Mouse (Mus musculus) erythroblast, embryonic 14.5 days (primary cell): Measurements from ENCODE around the gene Ccdc65.

Source experiments
- GATA1 ChIP-seq: IDR thresholded peaks from 2 replicates; pipeline ENCODE4 v1.6.1; 2012; ENCODE audit warnings: low read length, inconsistent platforms, mixed read lengths
- TAL1 ChIP-seq: IDR thresholded peaks from 3 replicates; pipeline ENCODE4 v1.6.1; 2012; ENCODE audit warnings: low read length, inconsistent platforms, mixed read lengths

DNA sequence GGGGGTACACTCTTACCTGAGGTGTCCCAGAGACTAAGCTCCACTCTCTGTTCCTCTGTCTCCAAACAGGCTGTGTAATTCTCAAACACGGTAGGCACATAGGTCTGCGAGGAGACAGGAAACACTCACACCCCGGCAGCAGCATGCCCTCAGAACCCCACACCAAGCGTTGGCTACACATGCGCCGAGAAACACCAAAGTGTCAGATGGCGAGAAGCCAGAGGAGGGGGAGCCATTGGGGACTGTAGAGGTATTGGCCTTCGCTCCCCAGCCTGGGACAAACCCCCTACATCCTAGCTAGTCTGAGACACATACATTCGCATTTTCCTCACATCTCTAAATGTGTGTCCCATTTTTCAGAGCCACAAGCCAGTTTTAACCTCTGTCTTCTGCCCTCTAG is 31.5 kb upstream of the Ccdc65 start:
- TF ChIP-seq GATA1 (no peak), TAL1 (no peak)
